Mouse (Mus musculus): ENCODE measurements around the gene Lipa. TPM values are rescaled to one million over a fixed set of nuclear protein-coding genes. Genes with fewer than 3 reads are reported as not detected.

Lipa gene
- total and polyA plus RNA-seq, 3 experiments: 19.3 to 63.4 (median 38.1) TPM

- no peak for DNase-seq (ENCODE audit: extremely low read depth)
- dilution Hi-C loops (cut with MboI; ENCODE audit: extremely low pct_ligation_motif_present, extremely low pct_unique_long_range_greater_than_20kb, low sequenced_read_pairs): no loop called here
- Histone ChIP-seq H3K9me3 (replicated peaks; ENCODE audit: low read length) (no peaks in the 10 kb centered on the region), H3K27ac (ENCODE audit: insufficient read depth, low read depth) (no peak overlapping the region), H3K27me3 (replicated peaks) (no peaks in the 10 kb centered on the region), H3K4me3 (replicated peaks in 1 of 3; ENCODE audit: low read depth in 2 of 3, low read length in 2 of 3, poor library complexity in 1 of 3) (no peak overlapping the region), H3K36me3 (replicated peaks in 1 of 2; ENCODE audit: control insufficient read depth in 1 of 2, insufficient read depth in 1 of 2, low read length in 1 of 2) (peaks cover 0 to 23% of the 10 kb centered on the region in 2 experiments), H3K4me1 (ENCODE audit: control insufficient read depth in 1 of 2, insufficient read depth in 2 of 2) (peaks cover 0 to 24% of the 10 kb centered on the region in 2 experiments; a peak in 2 of 4 replicates), H3K79me2 (replicated peaks; ENCODE audit: control insufficient read depth, extremely low read depth, insufficient read depth, poor library complexity, severe bottlenecking) (no peaks in the 10 kb centered on the region), H3K4me2 (ENCODE audit: insufficient read depth, low read depth, poor library complexity, severe bottlenecking) (no peak overlapping the region), H3K9ac (ENCODE audit: insufficient read depth, low read depth) (no peak overlapping the region)
- in situ Hi-C loops (cut with MboI; ENCODE audit: low pct_ligation_motif_present, low pct_unique_long_range_greater_than_20kb, low sequenced_read_pairs): no loop called here
- TF ChIP-seq MAFK (IDR thresholded peaks at IDR 0.05; ENCODE audit: insufficient replicate concordance, low read length) (no peak), MXI1 (IDR thresholded peaks at IDR 0.05; ENCODE audit: low read depth, low read length) (no peak), UBTF (IDR thresholded peaks at IDR 0.05; ENCODE audit: low read depth, low read length) (no peak), IRF4 (IDR thresholded peaks at IDR 0.05; ENCODE audit: low read depth, low read length) (no peak), ZMIZ1 (IDR thresholded peaks at IDR 0.05; ENCODE audit: low read depth, low read length) (no peak), USF2 (conservative IDR thresholded peaks at IDR 0.05; ENCODE audit: low read depth, low read length) (no peak), USF1 (IDR thresholded peaks at IDR 0.05; ENCODE audit: low read depth, low read length) (no peak), MEF2A (IDR thresholded peaks at IDR 0.05; ENCODE audit: borderline replicate concordance, low read depth, low read length) (no peak), PAX5 (IDR thresholded peaks at IDR 0.05; ENCODE audit: low read length) (no peak), POLR2AphosphoS2 (IDR thresholded peaks at IDR 0.05; ENCODE audit: low read depth, low read length) (no peak), TCF12 (IDR thresholded peaks at IDR 0.05; ENCODE audit: low read depth, low read length) (no peak), JUND (conservative IDR thresholded peaks at IDR 0.05; ENCODE audit: low read depth, low read length) (no peak), CHD1 (IDR thresholded peaks at IDR 0.05; ENCODE audit: low read depth, low read length) (no peak), TBP (conservative IDR thresholded peaks at IDR 0.05; ENCODE audit: low read depth, low read length) (no peak)
Observed at GRCm38 (mm10) chr19:34571080-34571479, 43.8 kb upstream of the Lipa start.

GRCm38 (mm10) chr19:34569896-34570476, 42.7 kb upstream of the Lipa start:
- H3K27ac ChIP-seq (ENCODE audit: insufficient read depth, low read depth): no peak overlapping the region
- H3K27me3 ChIP-seq (replicated peaks): no peaks in the 10 kb centered on the region
- TF ChIP-seq ZC3H11A (IDR thresholded peaks at IDR 0.05; ENCODE audit: low read depth, low read length) (no peak), IRF4 (IDR thresholded peaks at IDR 0.05; ENCODE audit: low read depth, low read length) (peak; percentile 6; the same call in 1 of the 2 replicates), CHD1 (IDR thresholded peaks at IDR 0.05; ENCODE audit: low read depth, low read length) (no peak), BHLHE40 (IDR thresholded peaks at IDR 0.05; ENCODE audit: low read depth, low read length) (0 out of 2 replicates have a peak, but pooled peaks have one; percentile 29), ETS1 (conservative IDR thresholded peaks at IDR 0.05; ENCODE audit: low read depth, low read length) (peak; percentile 66), TBP (conservative IDR thresholded peaks at IDR 0.05; ENCODE audit: low read depth, low read length) (no peak)
- dilution Hi-C loops (cut with MboI; ENCODE audit: extremely low pct_ligation_motif_present, extremely low pct_unique_long_range_greater_than_20kb, low sequenced_read_pairs) (no loop called here), in situ Hi-C loops (cut with MboI; ENCODE audit: low pct_ligation_motif_present, low pct_unique_long_range_greater_than_20kb, low sequenced_read_pairs) (no loop called here)
- no peaks in the 10 kb centered on the region for H3K9me3 ChIP-seq (replicated peaks; ENCODE audit: low read length)
- H3K4me3 ChIP-seq (replicated peaks in 1 of 3; ENCODE audit: low read depth in 2 of 3, low read length in 2 of 3, poor library complexity in 1 of 3): no peak overlapping the region
- no peaks in the 10 kb centered on the region for H3K79me2 ChIP-seq (replicated peaks; ENCODE audit: control insufficient read depth, extremely low read depth, insufficient read depth, poor library complexity, severe bottlenecking)
- H3K9ac ChIP-seq (ENCODE audit: insufficient read depth, low read depth): no peak overlapping the region
- peaks cover 0 to 21% of the 10 kb centered on the region in 2 experiments for H3K36me3 ChIP-seq (replicated peaks in 1 of 2; ENCODE audit: control insufficient read depth in 1 of 2, insufficient read depth in 1 of 2, low read length in 1 of 2)
- DNase-seq (ENCODE audit: extremely low read depth): peak; percentile 31
- peaks cover 0 to 24% of the 10 kb centered on the region in 2 experiments; a peak in 2 of 4 replicates for H3K4me1 ChIP-seq (ENCODE audit: control insufficient read depth in 1 of 2, insufficient read depth in 2 of 2)
- no peak overlapping the region for H3K4me2 ChIP-seq (ENCODE audit: insufficient read depth, low read depth, poor library complexity, severe bottlenecking)
